8 mouse cellular contexts compared by ENCODE assay signal in the genomic region with DNA sequence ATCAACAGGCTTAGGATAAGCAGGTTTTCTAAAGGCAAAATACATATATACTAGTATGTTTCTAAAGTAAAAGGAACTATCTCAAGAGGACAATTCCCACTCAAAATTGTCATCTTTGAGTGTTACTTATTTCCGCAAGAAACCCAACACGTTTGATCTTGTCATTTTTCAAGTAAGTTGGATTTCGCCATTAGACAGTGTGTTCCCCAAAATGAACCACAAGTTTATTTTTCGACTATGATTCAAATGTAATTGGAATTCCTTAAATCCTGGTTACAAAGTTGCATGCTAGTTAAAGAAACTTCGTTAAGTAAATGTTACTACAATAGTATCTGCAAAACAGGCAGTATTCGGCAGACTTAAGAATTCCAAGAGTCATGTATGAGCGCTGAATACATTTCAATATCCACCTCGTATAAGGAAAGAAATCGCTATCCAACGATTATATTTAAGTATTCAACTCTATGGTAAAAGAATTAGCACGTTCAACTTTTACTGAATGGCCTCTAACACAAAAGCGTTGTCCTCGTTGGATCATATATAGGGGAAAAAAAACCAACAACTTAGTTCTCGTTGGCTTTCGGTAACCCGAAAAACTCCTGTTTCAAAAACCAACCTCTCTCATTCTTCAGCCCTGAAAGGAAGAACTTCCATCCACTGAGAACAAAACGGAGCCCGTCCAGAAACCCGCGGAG.
DNase-seq lines count a peak whose midpoint lies in the region; ATAC-seq and TF ChIP-seq lines count a peak whose summit lies in the region.

No protein-coding gene starts in this region.

- no peak for TF ChIP-seq CTCF in midbrain, postnatal 0 days (IDR thresholded peaks at IDR 0.05)

- no peaks in the 10 kb centered on the region for H3K27me3 ChIP-seq in kidney, embryonic 16.5 days (ENCODE audit: insufficient read depth, low read length)
- no peaks in the 10 kb centered on the region for H3K27me3 ChIP-seq in hindbrain, embryonic 15.5 days
- H3K27me3 ChIP-seq in midbrain, postnatal 0 days (ENCODE audit: insufficient read depth, low read length) = no peaks in the 10 kb centered on the region

- peak overlapping the region; percentile 87 for H3K4me3 ChIP-seq in kidney, embryonic 16.5 days (ENCODE audit: low read length)
- H3K4me3 ChIP-seq in brown adipose tissue, adult 24 weeks (ENCODE audit: insufficient read depth, low read depth, low read length) = peak overlapping the region; percentile 82
- H3K4me3 ChIP-seq in hindbrain, embryonic 15.5 days = peak overlapping the region; percentile 99
- peak overlapping the region; percentile 76 for H3K4me3 ChIP-seq in midbrain, postnatal 0 days (ENCODE audit: low read depth, low read length)

- peaks cover 37% of the 10 kb centered on the region for H3K4me1 ChIP-seq in kidney, embryonic 16.5 days (ENCODE audit: insufficient read depth, low read length)
- no peaks in the 10 kb centered on the region for H3K4me1 ChIP-seq in brown adipose tissue, adult 24 weeks (ENCODE audit: control insufficient read depth, insufficient read depth, insufficient read length, low read length)
- H3K4me1 ChIP-seq in hindbrain, embryonic 15.5 days (replicated peaks) = peaks cover 56% of the 10 kb centered on the region
- peaks cover 14% of the 10 kb centered on the region; the same call in 1 of the 2 replicates for H3K4me1 ChIP-seq in midbrain, postnatal 0 days (ENCODE audit: insufficient read depth, low read length)

- 2% methylated on average over 20 of the region's 20 CpGs for WGBS in kidney, embryonic 16.5 days
- 4% methylated on average over 20 of the region's 20 CpGs for WGBS in hindbrain, embryonic 15.5 days
- whole genome bisulfite sequencing in midbrain, postnatal 0 days = 3% methylated on average over 20 of the region's 20 CpGs

- no peaks in the 10 kb centered on the region for H3K9me3 ChIP-seq in kidney, embryonic 16.5 days (ENCODE audit: low read length)
- H3K9me3 ChIP-seq in hindbrain, embryonic 15.5 days = no peaks in the 10 kb centered on the region
- no peaks in the 10 kb centered on the region for H3K9me3 ChIP-seq in midbrain, postnatal 0 days (ENCODE audit: low read length)

- peak overlapping the region; percentile 99 for H3K27ac ChIP-seq in kidney, embryonic 16.5 days (ENCODE audit: low read length)
- H3K27ac ChIP-seq in brown adipose tissue, adult 24 weeks (replicated peaks; ENCODE audit: low read depth, low read length) = peak overlapping the region; percentile 65; the same call in 1 of the 2 replicates
- peak overlapping the region; percentile 99 for H3K27ac ChIP-seq in hindbrain, embryonic 15.5 days (replicated peaks)
- H3K27ac ChIP-seq in midbrain, postnatal 0 days (ENCODE audit: low read depth, low read length) = peak overlapping the region; percentile 91

- no peak for ATAC-seq in kidney, embryonic 16.5 days (ENCODE audit: low FRiP score, low TSS enrichment)
- no peak for ATAC-seq in hindbrain, embryonic 15.5 days (ENCODE audit: low FRiP score, low read depth)
- no peak for ATAC-seq in midbrain, postnatal 0 days (ENCODE audit: low FRiP score)

- H3K9ac ChIP-seq in kidney, embryonic 16.5 days (replicated peaks; ENCODE audit: low read length) = peak overlapping the region; percentile 93
- H3K9ac ChIP-seq in hindbrain, embryonic 15.5 days = peak overlapping the region; percentile 98
- peak overlapping the region; percentile 91 for H3K9ac ChIP-seq in midbrain, postnatal 0 days (replicated peaks; ENCODE audit: low read length, poor library complexity, severe bottlenecking)

- DNase-seq in kidney, adult 11 months = no peak
- DNase-seq in midbrain, postnatal 0 days (ENCODE audit: low spot score) = no peak
- no peak for DNase-seq in layer of hippocampus, adult 18-20 months (ENCODE audit: low spot score in 2 of 2)
- no peak for DNase-seq in spleen, postnatal 14 days (ENCODE audit: low spot score in 2 of 2)
- DNase-seq in layer of hippocampus, adult 8-10 months (ENCODE audit: low spot score in 2 of 2) = no peak

- H3K36me3 ChIP-seq in kidney, embryonic 16.5 days (ENCODE audit: insufficient read depth, low read length) = no peaks in the 10 kb centered on the region
- H3K36me3 ChIP-seq in hindbrain, embryonic 15.5 days = no peaks in the 10 kb centered on the region
- H3K36me3 ChIP-seq in midbrain, postnatal 0 days (ENCODE audit: insufficient read depth, low read length) = no peaks in the 10 kb centered on the region

- peak overlapping the region; percentile 62 for H3K4me2 ChIP-seq in kidney, embryonic 16.5 days (replicated peaks; ENCODE audit: low read depth, low read length)
- H3K4me2 ChIP-seq in hindbrain, embryonic 15.5 days = peak overlapping the region; percentile 69
- peak overlapping the region; percentile 57 for H3K4me2 ChIP-seq in midbrain, postnatal 0 days (ENCODE audit: low read depth, low read length, poor library complexity, severe bottlenecking)
